Mouse (Mus musculus): ENCODE measurements around the gene Mup2.
"Not testable (repeated sequence)": the region's sequence is repeated elsewhere in the genome, so short reads cannot be mapped to it uniquely, and the experiment has no call there.

Mup2 gene

DNA sequence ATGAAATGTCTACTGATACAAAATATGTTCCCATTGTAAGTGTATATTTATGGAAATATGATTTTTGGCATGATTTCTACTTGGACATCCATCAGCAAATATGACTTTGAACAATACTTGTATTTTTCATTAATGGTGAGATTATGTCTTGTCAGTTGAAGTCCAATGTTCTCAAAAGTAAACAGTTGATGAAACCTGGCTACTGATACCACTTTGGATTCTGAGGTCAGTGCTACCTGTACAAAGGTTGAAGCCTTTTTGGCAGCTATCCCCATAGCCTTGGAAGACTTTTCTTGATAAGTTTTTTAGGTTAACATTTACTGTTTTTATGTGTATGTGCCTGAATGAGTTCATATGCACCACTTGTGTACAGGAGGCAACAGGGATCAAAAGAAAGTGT, at the start of gene Mup2:
Gene Mup2 (minus strand): TSS at position 101 of the 400 bp plus-strand sequence.
- DNase-seq (ENCODE audit: low read depth) = not testable (repeated sequence)

All from NIH3T3 (cell line).